Mouse (Mus musculus): Measurements from ENCODE around the gene Crnkl1. TPM values are rescaled to one million over a fixed set of nuclear protein-coding genes. Genes with fewer than 3 reads are reported as not detected.

Gene Crnkl1
- polyA plus RNA-seq, 1 experiment from 2014 or later = 23.5 TPM

DNA sequence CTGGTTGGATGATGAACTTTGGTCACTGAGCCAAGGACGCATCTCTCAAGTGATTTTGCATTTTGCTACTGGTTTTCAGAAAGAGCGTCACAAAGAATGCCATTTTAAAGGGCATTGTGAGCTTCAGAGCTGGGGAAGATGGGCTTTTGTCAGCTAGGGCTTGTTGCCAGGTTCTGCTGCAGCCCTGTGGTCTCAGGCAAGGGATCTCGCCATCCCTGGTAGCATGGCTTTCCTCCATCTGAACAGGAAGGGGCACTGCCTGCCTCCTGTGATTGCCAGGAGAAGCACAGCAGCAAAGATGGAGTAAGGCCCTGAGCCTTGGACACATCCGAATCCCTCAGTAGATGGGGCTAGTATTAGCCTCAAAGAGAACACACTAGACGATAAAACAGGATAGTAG, 27.0 kb upstream of the Crnkl1 start:
- WGBS (ENCODE audit: insufficient replicate concordance) = 83% methylated on average over 5 of the region's 5 CpGs
- Histone ChIP-seq H3K4me2 (no peak overlapping the region), H3K27ac (ENCODE audit: low read depth, low read length) (no peak overlapping the region), H3K4me3 (ENCODE audit: low read depth, low read length) (no peak overlapping the region), H3K9ac (ENCODE audit: low read depth, low read length) (no peak overlapping the region), H3K27me3 (ENCODE audit: control insufficient read depth, insufficient read depth, low read length) (no peaks in the 10 kb centered on the region), H3K4me1 (ENCODE audit: control insufficient read depth, insufficient read depth, low read length) (no peaks in the 10 kb centered on the region), H3K9me3 (replicated peaks; ENCODE audit: control insufficient read depth, low read length) (no peaks in the 10 kb centered on the region), H3K36me3 (ENCODE audit: control insufficient read depth, insufficient read depth, low read length) (no peaks in the 10 kb centered on the region)
- no peak for ATAC-seq (replicated peaks; ENCODE audit: insufficient number of reproducible peaks, low FRiP score, low TSS enrichment)

DNA sequence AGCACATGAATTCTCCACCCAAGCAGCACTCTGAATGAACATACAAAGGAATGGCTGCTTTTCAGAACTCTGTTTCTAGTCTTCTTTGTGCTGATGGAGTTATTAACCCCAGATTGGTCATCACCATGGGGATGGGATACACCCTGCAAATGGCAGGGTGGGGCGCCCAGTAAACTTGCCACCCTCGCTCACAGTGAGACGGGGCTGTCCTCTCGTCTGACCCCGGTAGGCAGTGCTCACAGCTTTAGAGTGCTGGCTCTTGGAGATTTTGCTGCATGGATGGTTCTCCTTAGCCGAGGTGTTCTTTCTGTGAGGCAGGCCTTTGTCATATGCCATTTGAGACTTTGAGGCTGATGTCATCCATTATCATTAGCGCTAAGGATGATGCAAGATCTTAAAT, 23.7 kb upstream of the Crnkl1 start:
- WGBS (ENCODE audit: insufficient replicate concordance) = 78% methylated on average over 7 of the region's 7 CpGs
- Histone ChIP-seq H3K36me3 (ENCODE audit: control insufficient read depth, insufficient read depth, low read length) (no peaks in the 10 kb centered on the region), H3K9me3 (replicated peaks; ENCODE audit: control insufficient read depth, low read length) (no peaks in the 10 kb centered on the region), H3K9ac (ENCODE audit: low read depth, low read length) (no peak overlapping the region), H3K4me1 (ENCODE audit: control insufficient read depth, insufficient read depth, low read length) (no peaks in the 10 kb centered on the region), H3K27me3 (ENCODE audit: control insufficient read depth, insufficient read depth, low read length) (no peaks in the 10 kb centered on the region), H3K4me2 (no peak overlapping the region), H3K27ac (ENCODE audit: low read depth, low read length) (no peak overlapping the region), H3K4me3 (ENCODE audit: low read depth, low read length) (no peak overlapping the region)
- ATAC-seq (replicated peaks; ENCODE audit: insufficient number of reproducible peaks, low FRiP score, low TSS enrichment) = no peak

DNA sequence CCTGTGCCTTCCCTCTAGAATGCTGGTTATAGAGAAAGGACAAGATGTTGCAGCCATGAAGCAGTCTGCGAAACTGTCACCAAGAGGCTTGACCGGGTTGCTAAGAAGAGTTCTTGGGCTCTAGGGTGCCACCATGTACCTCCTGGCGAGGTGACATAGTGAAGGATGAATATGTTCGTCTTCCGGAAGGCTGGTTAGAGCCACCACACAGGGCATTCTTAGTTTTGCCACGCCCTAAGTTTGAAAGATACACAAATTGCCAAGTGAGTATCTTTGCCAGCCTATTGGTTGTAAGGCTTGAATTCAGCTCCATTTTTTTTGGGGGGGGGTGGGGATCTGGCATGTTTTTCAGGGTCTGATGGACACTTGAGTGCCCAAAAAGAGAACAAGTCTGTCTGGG, 23.3 kb upstream of the Crnkl1 start:
- H3K27ac ChIP-seq (ENCODE audit: low read depth, low read length) = no peak overlapping the region
- H3K36me3 ChIP-seq (ENCODE audit: control insufficient read depth, insufficient read depth, low read length) = no peaks in the 10 kb centered on the region
- no peaks in the 10 kb centered on the region for H3K4me1 ChIP-seq (ENCODE audit: control insufficient read depth, insufficient read depth, low read length)
- 74% methylated on average over 6 of the region's 6 CpGs for WGBS (ENCODE audit: insufficient replicate concordance)
- H3K4me2 ChIP-seq = no peak overlapping the region
- H3K9me3 ChIP-seq (replicated peaks; ENCODE audit: control insufficient read depth, low read length) = no peaks in the 10 kb centered on the region
- ATAC-seq (replicated peaks; ENCODE audit: insufficient number of reproducible peaks, low FRiP score, low TSS enrichment) = no peak
- no peak overlapping the region for H3K9ac ChIP-seq (ENCODE audit: low read depth, low read length)
- no peak overlapping the region for H3K4me3 ChIP-seq (ENCODE audit: low read depth, low read length)
- no peaks in the 10 kb centered on the region for H3K27me3 ChIP-seq (ENCODE audit: control insufficient read depth, insufficient read depth, low read length)

GRCm38 (mm10) chr2:145957450-145957849, 22.6 kb upstream of the Crnkl1 start:
- no peak overlapping the region for H3K4me2 ChIP-seq
- H3K4me1 ChIP-seq (ENCODE audit: control insufficient read depth, insufficient read depth, low read length) = no peaks in the 10 kb centered on the region
- H3K4me3 ChIP-seq (ENCODE audit: low read depth, low read length) = no peak overlapping the region
- no peak overlapping the region for H3K9ac ChIP-seq (ENCODE audit: low read depth, low read length)
- ATAC-seq (replicated peaks; ENCODE audit: insufficient number of reproducible peaks, low FRiP score, low TSS enrichment) = no peak
- H3K27ac ChIP-seq (ENCODE audit: low read depth, low read length) = no peak overlapping the region
- H3K27me3 ChIP-seq (ENCODE audit: control insufficient read depth, insufficient read depth, low read length) = no peaks in the 10 kb centered on the region
- WGBS (ENCODE audit: insufficient replicate concordance) = 7% methylated on average over 4 of the region's 4 CpGs
- no peaks in the 10 kb centered on the region for H3K9me3 ChIP-seq (replicated peaks; ENCODE audit: control insufficient read depth, low read length)
- no peaks in the 10 kb centered on the region for H3K36me3 ChIP-seq (ENCODE audit: control insufficient read depth, insufficient read depth, low read length)

DNA sequence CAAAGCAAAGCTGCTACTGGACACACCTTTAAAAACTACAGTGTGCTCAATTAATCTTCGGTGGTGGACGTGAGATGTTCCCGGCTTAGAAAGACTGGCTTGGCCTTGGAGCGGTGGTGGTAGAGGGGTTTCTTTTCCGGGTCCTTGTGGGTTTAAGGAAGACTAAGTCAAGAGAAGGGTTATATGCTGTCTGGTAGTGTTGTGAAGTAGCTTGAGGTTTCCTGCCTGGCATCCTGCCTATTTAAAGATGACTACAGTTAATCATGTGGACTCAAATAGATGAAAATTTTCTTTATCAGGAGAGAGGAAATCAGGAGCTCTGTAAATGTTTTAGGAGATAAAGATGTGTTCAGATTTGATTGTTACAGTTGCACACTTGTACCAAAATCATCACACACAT, 21.5 kb upstream of the Crnkl1 start:
- no peak overlapping the region for H3K9ac ChIP-seq (ENCODE audit: low read depth, low read length)
- WGBS (ENCODE audit: insufficient replicate concordance) = 85% methylated on average over 5 of the region's 5 CpGs
- H3K27me3 ChIP-seq (ENCODE audit: control insufficient read depth, insufficient read depth, low read length) = no peaks in the 10 kb centered on the region
- ATAC-seq (replicated peaks; ENCODE audit: insufficient number of reproducible peaks, low FRiP score, low TSS enrichment) = no peak
- H3K4me2 ChIP-seq = no peak overlapping the region
- no peaks in the 10 kb centered on the region for H3K4me1 ChIP-seq (ENCODE audit: control insufficient read depth, insufficient read depth, low read length)
- no peaks in the 10 kb centered on the region for H3K9me3 ChIP-seq (replicated peaks; ENCODE audit: control insufficient read depth, low read length)
- no peak overlapping the region for H3K27ac ChIP-seq (ENCODE audit: low read depth, low read length)
- no peak overlapping the region for H3K4me3 ChIP-seq (ENCODE audit: low read depth, low read length)
- no peaks in the 10 kb centered on the region for H3K36me3 ChIP-seq (ENCODE audit: control insufficient read depth, insufficient read depth, low read length)

DNA sequence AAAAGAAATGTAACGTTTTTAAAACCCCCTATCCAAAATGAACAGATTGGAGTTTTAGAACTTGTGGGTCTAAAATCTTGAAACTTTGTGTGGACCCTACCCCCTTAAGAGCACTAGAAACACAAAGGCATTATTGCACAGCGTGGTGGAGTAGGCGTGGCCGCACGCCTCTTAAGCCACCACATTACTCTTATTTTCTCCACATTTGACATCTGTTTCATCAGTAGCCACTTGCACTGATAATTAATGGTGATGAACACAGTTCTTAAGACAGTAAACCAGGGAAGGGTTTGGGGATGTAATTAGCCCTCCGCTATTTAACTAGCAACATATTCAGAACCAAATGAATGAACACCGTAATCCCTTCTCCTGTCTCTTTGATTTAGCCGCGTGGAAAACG, 21.0 kb upstream of the Crnkl1 start:
- H3K4me3 ChIP-seq (ENCODE audit: low read depth, low read length) = no peak overlapping the region
- no peak overlapping the region for H3K9ac ChIP-seq (ENCODE audit: low read depth, low read length)
- H3K4me1 ChIP-seq (ENCODE audit: control insufficient read depth, insufficient read depth, low read length) = no peaks in the 10 kb centered on the region
- H3K27me3 ChIP-seq (ENCODE audit: control insufficient read depth, insufficient read depth, low read length) = no peaks in the 10 kb centered on the region
- no peaks in the 10 kb centered on the region for H3K36me3 ChIP-seq (ENCODE audit: control insufficient read depth, insufficient read depth, low read length)
- ATAC-seq (replicated peaks; ENCODE audit: insufficient number of reproducible peaks, low FRiP score, low TSS enrichment) = no peak
- no peak overlapping the region for H3K27ac ChIP-seq (ENCODE audit: low read depth, low read length)
- no peaks in the 10 kb centered on the region for H3K9me3 ChIP-seq (replicated peaks; ENCODE audit: control insufficient read depth, low read length)
- WGBS (ENCODE audit: insufficient replicate concordance) = 82% methylated on average over 10 of the region's 10 CpGs
- H3K4me2 ChIP-seq = no peak overlapping the region

- Histone ChIP-seq H3K4me3 (ENCODE audit: low read depth, low read length) (no peak overlapping the region), H3K9me3 (replicated peaks; ENCODE audit: control insufficient read depth, low read length) (no peaks in the 10 kb centered on the region), H3K4me2 (no peak overlapping the region), H3K27me3 (ENCODE audit: control insufficient read depth, insufficient read depth, low read length) (no peaks in the 10 kb centered on the region), H3K9ac (ENCODE audit: low read depth, low read length) (no peak overlapping the region), H3K4me1 (ENCODE audit: control insufficient read depth, insufficient read depth, low read length) (no peaks in the 10 kb centered on the region), H3K36me3 (ENCODE audit: control insufficient read depth, insufficient read depth, low read length) (no peaks in the 10 kb centered on the region), H3K27ac (ENCODE audit: low read depth, low read length) (no peak overlapping the region)
- ATAC-seq (replicated peaks; ENCODE audit: insufficient number of reproducible peaks, low FRiP score, low TSS enrichment) = no peak
- 79% methylated on average over 5 of the region's 5 CpGs for WGBS (ENCODE audit: insufficient replicate concordance)
These were observed 17.9 kb upstream of the Crnkl1 start for GRCm38 (mm10) chr2:145952726-145953125.

- Histone ChIP-seq H3K9me3 (replicated peaks; ENCODE audit: control insufficient read depth, low read length) (no peaks in the 10 kb centered on the region), H3K27ac (ENCODE audit: low read depth, low read length) (no peak overlapping the region), H3K4me3 (ENCODE audit: low read depth, low read length) (no peak overlapping the region), H3K4me1 (ENCODE audit: control insufficient read depth, insufficient read depth, low read length) (no peaks in the 10 kb centered on the region), H3K9ac (ENCODE audit: low read depth, low read length) (no peak overlapping the region), H3K36me3 (ENCODE audit: control insufficient read depth, insufficient read depth, low read length) (no peaks in the 10 kb centered on the region), H3K27me3 (ENCODE audit: control insufficient read depth, insufficient read depth, low read length) (no peaks in the 10 kb centered on the region), H3K4me2 (no peak overlapping the region)
- 48% methylated on average over 10 of the region's 10 CpGs for WGBS (ENCODE audit: insufficient replicate concordance)
- no peak for ATAC-seq (replicated peaks; ENCODE audit: insufficient number of reproducible peaks, low FRiP score, low TSS enrichment)
These were observed 15.4 kb upstream of the Crnkl1 start for GRCm38 (mm10) chr2:145950239-145950638.

- H3K9ac ChIP-seq (ENCODE audit: low read depth, low read length) = no peak overlapping the region
- WGBS (ENCODE audit: insufficient replicate concordance) = 63% methylated on average over 11 of the region's 11 CpGs
- no peak for ATAC-seq (replicated peaks; ENCODE audit: insufficient number of reproducible peaks, low FRiP score, low TSS enrichment)
These were observed 14.8 kb upstream of the Crnkl1 start for GRCm38 (mm10) chr2:145949475-145950068.

More at GRCm38 (mm10) chr2:145949475-145950068, 14.8 kb upstream of the Crnkl1 start:
- Histone ChIP-seq H3K4me2 (no peak overlapping the region), H3K4me3 (ENCODE audit: low read depth, low read length) (no peak overlapping the region), H3K27me3 (ENCODE audit: control insufficient read depth, insufficient read depth, low read length) (no peaks in the 10 kb centered on the region), H3K27ac (ENCODE audit: low read depth, low read length) (no peak overlapping the region), H3K36me3 (ENCODE audit: control insufficient read depth, insufficient read depth, low read length) (no peaks in the 10 kb centered on the region), H3K9me3 (replicated peaks; ENCODE audit: control insufficient read depth, low read length) (no peaks in the 10 kb centered on the region), H3K4me1 (ENCODE audit: control insufficient read depth, insufficient read depth, low read length) (no peaks in the 10 kb centered on the region)
